Mouse (Mus musculus) lung, adult 2 months (tissue): ENCODE results near the gene Cttnbp2. TPM values are rescaled to one million over a fixed set of nuclear protein-coding genes. Genes with fewer than 3 reads are reported as not detected.

Source experiments
- DNase-seq: peaks from one replicate; pipeline ENCODE4 v3.0.0; 2022
- H3K4me1 ChIP-seq: fragments of 200-500 bp; 2 replicates; pipeline ENCODE4 v1.6.1; 2011; ENCODE audit warnings: low read length; ENCODE audit not compliant: control insufficient read depth, insufficient read depth
- H3K4me3 ChIP-seq: fragments of 200-500 bp; replicated peaks from 2 replicates; pipeline ENCODE3; 2011; ENCODE audit warnings: low read depth, mild to moderate bottlenecking, control low read depth, low read length; ENCODE audit errors: extremely low read depth
- CTCF ChIP-seq: fragments of 200-500 bp; IDR thresholded peaks from 2 replicates; pipeline ENCODE4 v1.5.1; 2011; ENCODE audit warnings: mild to moderate bottlenecking, low read length, control low read depth; ENCODE audit not compliant: insufficient read depth
- POLR2A ChIP-seq: fragments of 200-500 bp; IDR thresholded peaks from 2 replicates; pipeline ENCODE4 v1.6.1; 2011; ENCODE audit warnings: low read depth, mild to moderate bottlenecking, control low read depth, low read length, borderline replicate concordance; ENCODE audit errors: extremely low read depth
- WGBS: fragments of 180-500 bp; shearing (Covaris S2); methylation state at CpG from one replicate; pipeline ENCODE4 v1.1.7; 2018; 5-methylcytosine and 5-hydroxymethylcytosine counted together
- polyA plus RNA-seq: library from polyadenylated mRNA; depleted of rRNA; stranded (reverse); fragments of >200 nt; gene quantifications from 2 replicates; pipeline ENCODE4 v1.2.3, GENCODE M21; 2012

The Cttnbp2 gene
- polyA plus RNA-seq, 1 experiment, result 5.1 TPM

- 91% methylated on average over 6 of the region's 6 CpGs for WGBS
Observed at GRCm38 (mm10) chr6:18424822-18425221, 89.8 kb downstream of the Cttnbp2 start.

GRCm38 (mm10) chr6:18424367-18424766 lies 90.3 kb downstream of the Cttnbp2 start:
- Histone ChIP-seq H3K4me1 (no peaks in the 10 kb centered on the region), H3K4me3 (no peak overlapping the region)
- no peak for TF ChIP-seq CTCF
- TF ChIP-seq POLR2A, result no peak
- WGBS, result 80% methylated on average over 3 of the region's 3 CpGs
- DNase-seq, result no peak

More at GRCm38 (mm10) chr6:18424822-18425221, 89.8 kb downstream of the Cttnbp2 start:
- no peak for TF ChIP-seq POLR2A
- TF ChIP-seq CTCF, result no peak
- Histone ChIP-seq H3K4me3 (no peak overlapping the region), H3K4me1 (no peaks in the 10 kb centered on the region)
- no peak for DNase-seq

- no peaks in the 10 kb centered on the region for H3K4me1 ChIP-seq
- DNase-seq, result no peak
- TF ChIP-seq POLR2A (no peak), CTCF (no peak)
- WGBS, result 90% methylated on average over 6 of the region's 6 CpGs
- no peak overlapping the region for H3K4me3 ChIP-seq
Observed at GRCm38 (mm10) chr6:18423112-18423511, 91.5 kb downstream of the Cttnbp2 start.

GRCm38 (mm10) chr6:18421561-18421960 lies 93.1 kb downstream of the Cttnbp2 start:
- WGBS, result 81% methylated on average over 2 of the region's 2 CpGs
- DNase-seq, result no peak
- TF ChIP-seq CTCF, result no peak
- no peak for TF ChIP-seq POLR2A

GRCm38 (mm10) chr6:18420660-18421059 lies 94.0 kb downstream of the Cttnbp2 start:
- no peak overlapping the region for H3K4me3 ChIP-seq
- TF ChIP-seq CTCF (no peak), POLR2A (no peak)
- 83% methylated on average over 9 of the region's 9 CpGs for WGBS
- no peak for DNase-seq
- H3K4me1 ChIP-seq, result no peaks in the 10 kb centered on the region; the same call in 1 of the 2 replicates

More at GRCm38 (mm10) chr6:18421561-18421960, 93.1 kb downstream of the Cttnbp2 start:
- no peak overlapping the region for H3K4me3 ChIP-seq
- H3K4me1 ChIP-seq, result no peaks in the 10 kb centered on the region; the same call in 1 of the 2 replicates

GRCm38 (mm10) chr6:18417866-18418454 lies 96.7 kb downstream of the Cttnbp2 start:
- DNase-seq, result no peak
- 33% methylated on average over 6 of the region's 6 CpGs for WGBS
- Histone ChIP-seq H3K4me3 (no peak overlapping the region), H3K4me1 (no peaks in the 10 kb centered on the region; the same call in 1 of the 2 replicates)
- TF ChIP-seq CTCF (no peak), POLR2A (no peak)

- TF ChIP-seq POLR2A (no peak), CTCF (no peak)
- WGBS, result 93% methylated on average over 4 of the region's 4 CpGs
- Histone ChIP-seq H3K4me1 (no peaks in the 10 kb centered on the region; the same call in 1 of the 2 replicates), H3K4me3 (no peak overlapping the region)
- no peak for DNase-seq
Observed at GRCm38 (mm10) chr6:18415961-18416360, 98.7 kb downstream of the Cttnbp2 start.

- no peak for DNase-seq
- H3K4me1 ChIP-seq, result no peaks in the 10 kb centered on the region
- WGBS, result 95% methylated on average over 1 of the region's 1 CpGs
- TF ChIP-seq CTCF, result no peak
- no peak for TF ChIP-seq POLR2A
- no peak overlapping the region for H3K4me3 ChIP-seq
Observed at GRCm38 (mm10) chr6:18411505-18412225, 103.0 kb downstream of the Cttnbp2 start.

GRCm38 (mm10) chr6:18408445-18408844 lies 106.2 kb downstream of the Cttnbp2 start:
- TF ChIP-seq POLR2A (no peak), CTCF (no peak)
- Histone ChIP-seq H3K4me3 (no peak overlapping the region), H3K4me1 (no peaks in the 10 kb centered on the region)
- no peak for DNase-seq
- 97% methylated on average over 7 of the region's 7 CpGs for WGBS
